Mouse (Mus musculus): ENCODE results near the gene Mpped1.

- TF ChIP-seq CTCF (IDR thresholded peaks at IDR 0.05; ENCODE audit: low read depth) (no peak), EP300 (IDR thresholded peaks at IDR 0.05; ENCODE audit: low read depth) (no peak)
These were observed 38.4 kb upstream of the Mpped1 start for GRCm38 (mm10) chr15:83740676-83741422.

Data from liver, embryonic 14.5 days (tissue).